Comparison of ENCODE assay signal across 7 mouse cellular contexts in genomic region chr17:34024861-34025755, GRCm38 (mm10). TPM values are rescaled to one million over a fixed set of nuclear protein-coding genes. Genes with fewer than 3 reads are reported as not detected.
DNase-seq lines count a peak whose midpoint lies in the region; ATAC-seq and TF ChIP-seq lines count a peak whose summit lies in the region.

No protein-coding gene starts in this region.

- no peak for TF ChIP-seq EP300 in liver, embryonic 14.5 days (IDR thresholded peaks at IDR 0.05; ENCODE audit: low read depth)
- no peak for TF ChIP-seq EP300 in stomach, postnatal 0 days (optimal IDR thresholded peaks at IDR 0.05)

- DNase-seq in lung, postnatal 25 days (ENCODE audit: low spot score), result no peak
- DNase-seq in cerebellum, adult 9-10 months, result peak; percentile 38
- no peak for DNase-seq in liver, embryonic 14.5 days (ENCODE audit: low read depth in 3 of 3, low spot score in 3 of 3)
- no peak for DNase-seq in stomach, postnatal 0 days (ENCODE audit: low spot score)
- no peak for DNase-seq in thymus, postnatal 4 days

- H3K9me3 ChIP-seq in lung, embryonic 16.5 days (ENCODE audit: control insufficient read depth, low read length), result 0 out of 2 replicates have a peak, but pooled peaks cover 2% of the 10 kb centered on the region
- H3K9me3 ChIP-seq in heart, embryonic 15.5 days (replicated peaks), result no peaks in the 10 kb centered on the region
- no peaks in the 10 kb centered on the region for H3K9me3 ChIP-seq in liver, embryonic 14.5 days (ENCODE audit: control insufficient read depth, low read length)
- H3K9me3 ChIP-seq in stomach, postnatal 0 days (ENCODE audit: control insufficient read depth, low read length), result no peaks in the 10 kb centered on the region

- peak overlapping the region; percentile 95 for H3K9ac ChIP-seq in lung, embryonic 16.5 days (ENCODE audit: low read length)
- H3K9ac ChIP-seq in heart, embryonic 15.5 days, result peak overlapping the region; percentile 95
- peak overlapping the region; percentile 88 for H3K9ac ChIP-seq in liver, embryonic 14.5 days (replicated peaks)
- H3K9ac ChIP-seq in stomach, postnatal 0 days (ENCODE audit: low read length), result peak overlapping the region; percentile 92

- H3K4me2 ChIP-seq in lung, embryonic 16.5 days (ENCODE audit: low read depth, low read length), result peak overlapping the region; percentile 78
- peak overlapping the region; percentile 92 for H3K4me2 ChIP-seq in heart, embryonic 15.5 days
- H3K4me2 ChIP-seq in liver, embryonic 14.5 days (ENCODE audit: low read depth), result peak overlapping the region; percentile 74
- H3K4me2 ChIP-seq in stomach, postnatal 0 days (replicated peaks; ENCODE audit: low read depth), result peak overlapping the region; percentile 72

- WGBS in lung, embryonic 16.5 days, result 1% methylated on average over 57 of the region's 57 CpGs
- WGBS in heart, embryonic 15.5 days, result under 1% methylated on average over 57 of the region's 57 CpGs
- 1% methylated on average over 53 of the region's 57 CpGs for WGBS in liver, embryonic 14.5 days (ENCODE audit: insufficient replicate concordance)
- 1% methylated on average over 56 of the region's 57 CpGs for WGBS in stomach, postnatal 0 days

- ATAC-seq in lung, embryonic 16.5 days (ENCODE audit: low read depth), result peak; percentile 2; the same call in 1 of the 2 replicates
- peak; percentile 7 for ATAC-seq in heart, embryonic 15.5 days (replicated peaks; ENCODE audit: insufficient number of reproducible peaks, insufficient read depth, low FRiP score, low read depth)
- ATAC-seq in liver, embryonic 14.5 days (ENCODE audit: insufficient read depth), result peak; percentile 9; the same call in 1 of the 2 replicates
- no peak for ATAC-seq in stomach, postnatal 0 days (ENCODE audit: low FRiP score, low TSS enrichment)

- peaks cover 43% of the 10 kb centered on the region for H3K4me1 ChIP-seq in lung, embryonic 16.5 days (replicated peaks; ENCODE audit: control insufficient read depth, insufficient read depth, low read length)
- peaks cover 53% of the 10 kb centered on the region for H3K4me1 ChIP-seq in heart, embryonic 15.5 days (replicated peaks)
- peaks cover 8 to 18% of the 10 kb centered on the region in 2 experiments for H3K4me1 ChIP-seq in liver, embryonic 14.5 days (replicated peaks; ENCODE audit: control insufficient read depth in 2 of 2, insufficient read depth in 2 of 2, low read length in 1 of 2)
- peaks cover 4% of the 10 kb centered on the region for H3K4me1 ChIP-seq in stomach, postnatal 0 days (replicated peaks; ENCODE audit: control insufficient read depth, insufficient read depth)

- H3K4me3 ChIP-seq in lung, embryonic 16.5 days (ENCODE audit: low read length), result peak overlapping the region; percentile 83
- H3K4me3 ChIP-seq in heart, embryonic 15.5 days, result peak overlapping the region; percentile 73
- H3K4me3 ChIP-seq in liver, embryonic 14.5 days (ENCODE audit: insufficient read depth in 1 of 2, low read depth in 2 of 2, low read length in 2 of 2), result peak overlapping the region; percentile 69 to 81
- peak overlapping the region; percentile 85 for H3K4me3 ChIP-seq in stomach, postnatal 0 days (ENCODE audit: low read depth, low read length)

- no peaks in the 10 kb centered on the region for H3K27me3 ChIP-seq in lung, embryonic 16.5 days (ENCODE audit: control insufficient read depth, insufficient read depth, low read depth, low read length)
- H3K27me3 ChIP-seq in heart, embryonic 15.5 days, result no peaks in the 10 kb centered on the region
- H3K27me3 ChIP-seq in liver, embryonic 14.5 days (ENCODE audit: control insufficient read depth, insufficient read depth, low read length), result no peaks in the 10 kb centered on the region
- H3K27me3 ChIP-seq in stomach, postnatal 0 days (ENCODE audit: control insufficient read depth, insufficient read depth, low read length), result no peaks in the 10 kb centered on the region

- peak overlapping the region; percentile 91 for H3K27ac ChIP-seq in lung, embryonic 16.5 days (ENCODE audit: low read length)
- H3K27ac ChIP-seq in heart, embryonic 15.5 days, result peak overlapping the region; percentile 94
- peak overlapping the region; percentile 26 for H3K27ac ChIP-seq in liver, embryonic 14.5 days
- peak overlapping the region; percentile 93 for H3K27ac ChIP-seq in stomach, postnatal 0 days (replicated peaks)

- no peak for TF ChIP-seq CTCF in liver, embryonic 14.5 days (IDR thresholded peaks at IDR 0.05; ENCODE audit: low read depth)
- TF ChIP-seq CTCF in stomach, postnatal 0 days (IDR thresholded peaks at IDR 0.05; ENCODE audit: low read depth), result no peak

- peaks cover 34% of the 10 kb centered on the region for H3K36me3 ChIP-seq in lung, embryonic 16.5 days (ENCODE audit: control insufficient read depth, insufficient read depth, low read length)
- H3K36me3 ChIP-seq in heart, embryonic 15.5 days, result peaks cover 38% of the 10 kb centered on the region
- peaks cover 11% of the 10 kb centered on the region for H3K36me3 ChIP-seq in liver, embryonic 14.5 days (replicated peaks; ENCODE audit: control insufficient read depth, insufficient read depth, low read depth)
- H3K36me3 ChIP-seq in stomach, postnatal 0 days (ENCODE audit: control insufficient read depth, insufficient read depth, low read length), result peaks cover 19% of the 10 kb centered on the region

RNA-seq across cellular contexts. Expression of gene Ring1, which starts 0.6 kb away (rescaled TPM):
- 15.0 and 15.2 TPM in 2 replicates for polyA plus RNA-seq in lung, embryonic 16.5 days (2015; fragmentation: Nextera tagmentation; extraction: Ambion mirVana)
- 15.8 and 20.8 TPM in 2 replicates for polyA plus RNA-seq in heart, embryonic 15.5 days (2015; fragmentation: Nextera tagmentation; extraction: Ambion mirVana)
- 7.6 and 9.7 TPM in 2 replicates for polyA plus RNA-seq in liver, embryonic 14.5 days (2012; rRNA removed)
- polyA plus RNA-seq in liver, embryonic 14.5 days (2014; fragmentation: Nextera tagmentation; extraction: Ambion mirVana), result 1.2 and 1.7 TPM in 2 replicates
- 13.3 and 14.6 TPM in 2 replicates for polyA plus RNA-seq in stomach, postnatal 0 days (2015; fragmentation: Nextera tagmentation; extraction: Ambion mirVana)

RNA-seq across cellular contexts. Expression of gene H2-Ke6, which starts 2.8 kb away (rescaled TPM):
- polyA plus RNA-seq in lung, embryonic 16.5 days (2015; fragmentation: Nextera tagmentation; extraction: Ambion mirVana), result 40.9 and 41.6 TPM in 2 replicates
- polyA plus RNA-seq in heart, embryonic 15.5 days (2015; fragmentation: Nextera tagmentation; extraction: Ambion mirVana), result 47.4 and 56.2 TPM in 2 replicates
- 30.6 and 32.8 TPM in 2 replicates for polyA plus RNA-seq in liver, embryonic 14.5 days (2012; rRNA removed)
- 22.3 and 24.9 TPM in 2 replicates for polyA plus RNA-seq in liver, embryonic 14.5 days (2014; fragmentation: Nextera tagmentation; extraction: Ambion mirVana)
- 37.6 and 42.4 TPM in 2 replicates for polyA plus RNA-seq in stomach, postnatal 0 days (2015; fragmentation: Nextera tagmentation; extraction: Ambion mirVana)

RNA-seq across cellular contexts. Expression of gene Slc39a7, which starts 6.4 kb away (rescaled TPM):
- polyA plus RNA-seq in lung, embryonic 16.5 days (2015; fragmentation: Nextera tagmentation; extraction: Ambion mirVana), result 188 and 191 TPM in 2 replicates
- 97.8 and 133 TPM in 2 replicates for polyA plus RNA-seq in heart, embryonic 15.5 days (2015; fragmentation: Nextera tagmentation; extraction: Ambion mirVana)
- polyA plus RNA-seq in liver, embryonic 14.5 days (2012; rRNA removed), result 27.0 and 28.1 TPM in 2 replicates
- polyA plus RNA-seq in liver, embryonic 14.5 days (2014; fragmentation: Nextera tagmentation; extraction: Ambion mirVana), result 25.1 and 26.5 TPM in 2 replicates
- 114 and 118 TPM in 2 replicates for polyA plus RNA-seq in stomach, postnatal 0 days (2015; fragmentation: Nextera tagmentation; extraction: Ambion mirVana)

RNA-seq across cellular contexts. Expression of gene Rxrb, which starts 6.5 kb away (rescaled TPM):
- 49.6 and 49.9 TPM in 2 replicates for polyA plus RNA-seq in lung, embryonic 16.5 days (2015; fragmentation: Nextera tagmentation; extraction: Ambion mirVana)
- polyA plus RNA-seq in heart, embryonic 15.5 days (2015; fragmentation: Nextera tagmentation; extraction: Ambion mirVana), result 26.8 and 38.5 TPM in 2 replicates
- polyA plus RNA-seq in liver, embryonic 14.5 days (2012; rRNA removed), result 15.2 and 16.5 TPM in 2 replicates
- polyA plus RNA-seq in liver, embryonic 14.5 days (2014; fragmentation: Nextera tagmentation; extraction: Ambion mirVana), result 6.0 and 7.2 TPM in 2 replicates
- polyA plus RNA-seq in stomach, postnatal 0 days (2015; fragmentation: Nextera tagmentation; extraction: Ambion mirVana), result 25.0 and 26.9 TPM in 2 replicates

RNA-seq across cellular contexts. Expression of gene Col11a2, which starts 14.1 kb away (rescaled TPM):
- 2.6 and 3.7 TPM in 2 replicates for polyA plus RNA-seq in lung, embryonic 16.5 days (2015; fragmentation: Nextera tagmentation; extraction: Ambion mirVana)
- polyA plus RNA-seq in heart, embryonic 15.5 days (2015; fragmentation: Nextera tagmentation; extraction: Ambion mirVana), result 1.3 and 4.6 TPM in 2 replicates
- 0.22 and 0.55 TPM in 2 replicates for polyA plus RNA-seq in liver, embryonic 14.5 days (2012; rRNA removed)
- polyA plus RNA-seq in liver, embryonic 14.5 days (2014; fragmentation: Nextera tagmentation; extraction: Ambion mirVana), result 0.06 and 0.20 TPM in 2 replicates
- 0.18 and 0.29 TPM in 2 replicates for polyA plus RNA-seq in stomach, postnatal 0 days (2015; fragmentation: Nextera tagmentation; extraction: Ambion mirVana)

Comparison
In these comparisons a context has a peak if more than half of its experiments do, and no peak if none do; other contexts are left out.
1. H3K27ac ChIP-seq: peak in every context shown above with its lines; median percentile 94 in heart, embryonic 15.5 days; 93 in stomach, postnatal 0 days; 91 in lung, embryonic 16.5 days; 26 in liver, embryonic 14.5 days.